In genomic region chr6:112838879-112839278, GRCm38 (mm10) we compare ENCODE assay signal across 9 mouse cellular contexts.
DNase-seq lines count a peak whose midpoint lies in the region; ATAC-seq lines count a peak whose summit lies in the region.
"Had no signal": no experiment of that assay in that cellular context is flagged by ENCODE, and none has a peak within 500 bp of the region (broad histone marks: within the 10 kb centered on the region; RNA-seq: fewer than 3 reads in every experiment).

No protein-coding gene starts in this region.

- H3K36me3 ChIP-seq in hindbrain, embryonic 16.5 days (ENCODE audit: control insufficient read depth, insufficient read depth, low read length): no peaks in the 10 kb centered on the region
- no peaks in the 10 kb centered on the region for H3K36me3 ChIP-seq in midbrain, embryonic 16.5 days (ENCODE audit: control insufficient read depth, insufficient read depth, low read length)
- H3K36me3 ChIP-seq: limb, embryonic 15.5 days had no signal

- H3K4me2 ChIP-seq in hindbrain, embryonic 16.5 days (ENCODE audit: low read length): no peak overlapping the region
- peak overlapping the region; percentile 19; the same call in 1 of the 2 replicates for H3K4me2 ChIP-seq in midbrain, embryonic 16.5 days (ENCODE audit: low read length)
- H3K4me2 ChIP-seq: limb, embryonic 15.5 days had no signal

- H3K4me1 ChIP-seq in hindbrain, embryonic 16.5 days (ENCODE audit: control insufficient read depth, insufficient read depth, low read depth, low read length): peaks cover 45% of the 10 kb centered on the region
- H3K4me1 ChIP-seq in midbrain, embryonic 16.5 days (ENCODE audit: control insufficient read depth, insufficient read depth, low read length): peaks cover 46% of the 10 kb centered on the region

- H3K27me3 ChIP-seq in hindbrain, embryonic 16.5 days (replicated peaks; ENCODE audit: control insufficient read depth, insufficient read depth, low read length): no peaks in the 10 kb centered on the region
- no peaks in the 10 kb centered on the region for H3K27me3 ChIP-seq in midbrain, embryonic 16.5 days (ENCODE audit: control insufficient read depth, insufficient read depth, low read depth, low read length)
- H3K27me3 ChIP-seq: limb, embryonic 15.5 days; Patski had no signal

- H3K27ac ChIP-seq in hindbrain, embryonic 16.5 days (ENCODE audit: low read depth, low read length): peak overlapping the region; percentile 57
- H3K27ac ChIP-seq in midbrain, embryonic 16.5 days (ENCODE audit: low read length): peak overlapping the region; percentile 76
- H3K27ac ChIP-seq: limb, embryonic 15.5 days had no signal

- peak; percentile 89 for ATAC-seq in hindbrain, embryonic 16.5 days
- peak; percentile 84 for ATAC-seq in midbrain, embryonic 16.5 days
- ATAC-seq: Patski had no signal

- peak; percentile 83 for DNase-seq in brain, adult 2 months (ENCODE audit: low read depth, low spot score)
- peak; percentile 54 for DNase-seq in embryo, embryonic 9.5 days (ENCODE audit: extremely low spot score)
- DNase-seq in lung, adult 18-20 months: no peak
- DNase-seq in testis, postnatal 10 days (ENCODE audit: low spot score): no peak
- no peak for DNase-seq in kidney, postnatal 36 days

- no peak overlapping the region for H3K9ac ChIP-seq in hindbrain, embryonic 16.5 days (ENCODE audit: low read depth, low read length)
- 0 out of 2 replicates have a peak overlapping the region, but pooled peaks have one; percentile 7 for H3K9ac ChIP-seq in midbrain, embryonic 16.5 days (ENCODE audit: low read depth, low read length)
- H3K9ac ChIP-seq: limb, embryonic 15.5 days had no signal

- no peak overlapping the region for H3K4me3 ChIP-seq in hindbrain, embryonic 16.5 days (ENCODE audit: low read length)
- H3K4me3 ChIP-seq in midbrain, embryonic 16.5 days (ENCODE audit: low read depth, low read length): no peak overlapping the region
- H3K4me3 ChIP-seq: limb, embryonic 15.5 days had no signal

- WGBS in hindbrain, embryonic 16.5 days: 14% methylated on average over 2 of the region's 2 CpGs
- WGBS in midbrain, embryonic 16.5 days: 3% methylated on average over 2 of the region's 2 CpGs

- H3K9me3 ChIP-seq in hindbrain, embryonic 16.5 days (ENCODE audit: control insufficient read depth, low read length): no peaks in the 10 kb centered on the region
- H3K9me3 ChIP-seq in midbrain, embryonic 16.5 days (replicated peaks; ENCODE audit: control insufficient read depth, low read length, poor library complexity, severe bottlenecking): no peaks in the 10 kb centered on the region
- H3K9me3 ChIP-seq: limb, embryonic 15.5 days had no signal

Comparison
In these comparisons a context has a peak if more than half of its experiments do, and no peak if none do; other contexts are left out.
1. DNase-seq: peak in brain, adult 2 months (single experiment) and embryo, embryonic 9.5 days (single experiment); none in lung, adult 18-20 months (0 of 2), testis, postnatal 10 days (single experiment) and kidney, postnatal 36 days (0 of 2).